Mouse (Mus musculus): Measurements from ENCODE around the gene Eva1c. TPM values are rescaled to one million over a fixed set of nuclear protein-coding genes. Genes with fewer than 3 reads are reported as not detected.

Gene Eva1c
- polyA plus RNA-seq, 1 experiment from 2014 or later: 0.25 TPM

GRCm38 (mm10) chr16:90845591-90845990 lies 19.1 kb downstream of the Eva1c start:
- Histone ChIP-seq H3K27ac (ENCODE audit: low read depth, low read length) (no peak overlapping the region), H3K9ac (ENCODE audit: low read depth, low read length) (no peak overlapping the region), H3K4me3 (ENCODE audit: low read depth, low read length) (no peak overlapping the region), H3K36me3 (ENCODE audit: control insufficient read depth, insufficient read depth, low read length) (no peaks in the 10 kb centered on the region), H3K27me3 (replicated peaks; ENCODE audit: control insufficient read depth, insufficient read depth, low read length) (peaks cover 7% of the 10 kb centered on the region; the same call in 1 of the 2 replicates), H3K4me1 (replicated peaks; ENCODE audit: control insufficient read depth, insufficient read depth, low read length) (no peaks in the 10 kb centered on the region), H3K9me3 (ENCODE audit: control insufficient read depth, low read length) (no peaks in the 10 kb centered on the region), H3K4me2 (no peak overlapping the region)
- no peak for DNase-seq (ENCODE audit: low spot score)
- no peak for ATAC-seq (replicated peaks; ENCODE audit: low FRiP score)
- 83% methylated on average over 13 of the region's 13 CpGs for WGBS

DNA sequence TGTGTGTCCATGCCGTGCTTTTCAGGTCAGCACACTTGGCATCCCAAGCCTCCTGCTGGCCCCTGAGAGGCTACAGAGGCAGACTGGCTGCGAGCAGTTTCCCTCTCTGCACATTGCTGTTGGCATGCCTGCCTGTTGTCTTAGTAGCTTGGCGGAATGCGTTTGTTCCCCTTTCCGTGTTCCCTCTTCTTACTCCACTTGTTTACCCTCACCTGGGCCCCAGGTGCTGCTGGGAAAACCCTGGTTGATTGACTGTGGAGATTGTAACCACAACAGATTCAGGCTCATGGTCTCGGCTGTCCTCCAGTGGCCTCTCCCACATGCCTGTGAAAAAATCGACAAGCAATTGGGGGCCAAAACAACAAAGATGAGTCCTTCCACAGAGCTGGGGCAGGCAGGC lies 22.2 kb downstream of the Eva1c start:
- no peaks in the 10 kb centered on the region for H3K4me1 ChIP-seq (replicated peaks; ENCODE audit: control insufficient read depth, insufficient read depth, low read length)
- no peak overlapping the region for H3K4me3 ChIP-seq (ENCODE audit: low read depth, low read length)
- no peak overlapping the region for H3K27ac ChIP-seq (ENCODE audit: low read depth, low read length)
- ATAC-seq (replicated peaks; ENCODE audit: low FRiP score) (no peak), DNase-seq (ENCODE audit: low spot score) (no peak)
- no peak overlapping the region for H3K4me2 ChIP-seq
- 78% methylated on average over 7 of the region's 7 CpGs for WGBS
- H3K27me3 ChIP-seq (replicated peaks; ENCODE audit: control insufficient read depth, insufficient read depth, low read length): 0 out of 2 replicates have a peak, but pooled peaks cover 3% of the 10 kb centered on the region
- no peaks in the 10 kb centered on the region for H3K36me3 ChIP-seq (ENCODE audit: control insufficient read depth, insufficient read depth, low read length)
- H3K9me3 ChIP-seq (ENCODE audit: control insufficient read depth, low read length): no peaks in the 10 kb centered on the region
- H3K9ac ChIP-seq (ENCODE audit: low read depth, low read length): no peak overlapping the region

- H3K9ac ChIP-seq (ENCODE audit: low read depth, low read length): no peak overlapping the region
- no peaks in the 10 kb centered on the region for H3K9me3 ChIP-seq (ENCODE audit: control insufficient read depth, low read length)
- DNase-seq (ENCODE audit: low spot score) (no peak), ATAC-seq (replicated peaks; ENCODE audit: low FRiP score) (no peak)
- H3K36me3 ChIP-seq (ENCODE audit: control insufficient read depth, insufficient read depth, low read length): no peaks in the 10 kb centered on the region
- H3K4me1 ChIP-seq (replicated peaks; ENCODE audit: control insufficient read depth, insufficient read depth, low read length): no peaks in the 10 kb centered on the region
- H3K27ac ChIP-seq (ENCODE audit: low read depth, low read length): no peak overlapping the region
- H3K4me2 ChIP-seq: no peak overlapping the region
- 41% methylated on average over 12 of the region's 12 CpGs for WGBS
- H3K4me3 ChIP-seq (ENCODE audit: low read depth, low read length): no peak overlapping the region
- 0 out of 2 replicates have a peak, but pooled peaks cover 5% of the 10 kb centered on the region for H3K27me3 ChIP-seq (replicated peaks; ENCODE audit: control insufficient read depth, insufficient read depth, low read length)
These were observed 22.7 kb downstream of the Eva1c start for GRCm38 (mm10) chr16:90849262-90849661.

- Histone ChIP-seq H3K36me3 (ENCODE audit: control insufficient read depth, insufficient read depth, low read length) (no peaks in the 10 kb centered on the region), H3K9me3 (ENCODE audit: control insufficient read depth, low read length) (no peaks in the 10 kb centered on the region), H3K4me3 (ENCODE audit: low read depth, low read length) (no peak overlapping the region), H3K27ac (ENCODE audit: low read depth, low read length) (no peak overlapping the region), H3K9ac (ENCODE audit: low read depth, low read length) (no peak overlapping the region), H3K4me1 (replicated peaks; ENCODE audit: control insufficient read depth, insufficient read depth, low read length) (no peaks in the 10 kb centered on the region), H3K27me3 (replicated peaks; ENCODE audit: control insufficient read depth, insufficient read depth, low read length) (peaks cover 5% of the 10 kb centered on the region; the same call in 1 of the 2 replicates), H3K4me2 (no peak overlapping the region)
- DNase-seq (ENCODE audit: low spot score): no peak
- WGBS: 76% methylated on average over 7 of the region's 7 CpGs
- no peak for ATAC-seq (replicated peaks; ENCODE audit: low FRiP score)
These were observed 24.4 kb downstream of the Eva1c start for GRCm38 (mm10) chr16:90850881-90851280.

DNA sequence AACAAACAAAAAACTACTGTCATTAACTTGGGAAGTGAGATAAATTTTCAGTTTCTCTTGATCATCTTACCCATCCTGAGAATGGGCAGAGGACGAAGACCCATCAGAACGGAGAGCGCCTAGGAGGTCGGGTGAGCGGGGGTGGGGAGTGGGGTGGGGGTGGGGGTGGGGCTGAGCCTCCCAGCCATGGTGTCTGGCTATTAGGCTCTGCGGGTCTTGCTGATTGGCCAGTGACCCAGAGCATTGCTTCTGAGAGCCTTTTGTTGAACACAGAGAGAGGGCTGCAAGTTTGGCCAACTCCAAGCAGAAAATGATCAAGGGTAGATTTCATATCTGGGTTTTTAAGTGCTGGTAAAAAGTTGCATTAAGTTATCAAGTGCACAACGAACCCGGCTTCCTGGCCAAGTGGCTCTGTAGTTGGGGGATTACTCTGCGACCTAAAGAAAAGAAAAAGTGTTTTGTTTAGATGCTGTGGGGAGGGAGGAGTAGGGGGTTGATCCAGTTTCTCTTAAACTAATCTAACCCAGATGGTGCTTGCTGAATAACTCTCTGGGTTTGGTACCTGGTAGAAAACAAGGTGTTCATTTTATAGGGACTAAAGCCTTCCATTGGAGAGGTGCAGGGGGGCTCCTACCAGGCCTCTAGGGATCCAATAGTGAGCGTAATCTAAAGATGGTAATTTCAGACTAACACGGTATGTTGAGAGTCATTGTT lies 25.3 kb downstream of the Eva1c start:
- Histone ChIP-seq H3K27ac (ENCODE audit: low read depth, low read length) (no peak overlapping the region), H3K4me3 (ENCODE audit: low read depth, low read length) (no peak overlapping the region), H3K4me2 (no peak overlapping the region), H3K9me3 (ENCODE audit: control insufficient read depth, low read length) (no peaks in the 10 kb centered on the region), H3K36me3 (ENCODE audit: control insufficient read depth, insufficient read depth, low read length) (no peaks in the 10 kb centered on the region), H3K4me1 (replicated peaks; ENCODE audit: control insufficient read depth, insufficient read depth, low read length) (no peaks in the 10 kb centered on the region), H3K9ac (ENCODE audit: low read depth, low read length) (no peak overlapping the region), H3K27me3 (replicated peaks; ENCODE audit: control insufficient read depth, insufficient read depth, low read length) (peaks cover 5% of the 10 kb centered on the region; the same call in 1 of the 2 replicates)
- WGBS: 69% methylated on average over 11 of the region's 11 CpGs
- ATAC-seq (replicated peaks; ENCODE audit: low FRiP score) (no peak), DNase-seq (ENCODE audit: low spot score) (no peak)

- WGBS: 70% methylated on average over 6 of the region's 6 CpGs
- no peaks in the 10 kb centered on the region for H3K36me3 ChIP-seq (ENCODE audit: control insufficient read depth, insufficient read depth, low read length)
- no peaks in the 10 kb centered on the region for H3K9me3 ChIP-seq (ENCODE audit: control insufficient read depth, low read length)
- no peak for ATAC-seq (replicated peaks; ENCODE audit: low FRiP score)
- no peaks in the 10 kb centered on the region for H3K4me1 ChIP-seq (replicated peaks; ENCODE audit: control insufficient read depth, insufficient read depth, low read length)
- H3K27me3 ChIP-seq (replicated peaks; ENCODE audit: control insufficient read depth, insufficient read depth, low read length): peaks cover 5% of the 10 kb centered on the region; the same call in 1 of the 2 replicates
- no peak overlapping the region for H3K4me2 ChIP-seq
- H3K4me3 ChIP-seq (ENCODE audit: low read depth, low read length): no peak overlapping the region
- DNase-seq (ENCODE audit: low spot score): no peak
- H3K9ac ChIP-seq (ENCODE audit: low read depth, low read length): no peak overlapping the region
- no peak overlapping the region for H3K27ac ChIP-seq (ENCODE audit: low read depth, low read length)
These were observed 30.2 kb downstream of the Eva1c start for GRCm38 (mm10) chr16:90856552-90857200.

- Histone ChIP-seq H3K36me3 (ENCODE audit: control insufficient read depth, insufficient read depth, low read length) (no peaks in the 10 kb centered on the region), H3K4me3 (ENCODE audit: low read depth, low read length) (no peak overlapping the region), H3K27me3 (replicated peaks; ENCODE audit: control insufficient read depth, insufficient read depth, low read length) (peaks cover 3% of the 10 kb centered on the region; the same call in 1 of the 2 replicates), H3K4me2 (no peak overlapping the region), H3K27ac (ENCODE audit: low read depth, low read length) (no peak overlapping the region), H3K4me1 (replicated peaks; ENCODE audit: control insufficient read depth, insufficient read depth, low read length) (no peaks in the 10 kb centered on the region), H3K9ac (ENCODE audit: low read depth, low read length) (no peak overlapping the region), H3K9me3 (ENCODE audit: control insufficient read depth, low read length) (no peaks in the 10 kb centered on the region)
- 73% methylated on average over 4 of the region's 4 CpGs for WGBS
- DNase-seq (ENCODE audit: low spot score): no peak
- no peak for ATAC-seq (replicated peaks; ENCODE audit: low FRiP score)
These were observed 31.7 kb downstream of the Eva1c start for GRCm38 (mm10) chr16:90858206-90858605.

DNA sequence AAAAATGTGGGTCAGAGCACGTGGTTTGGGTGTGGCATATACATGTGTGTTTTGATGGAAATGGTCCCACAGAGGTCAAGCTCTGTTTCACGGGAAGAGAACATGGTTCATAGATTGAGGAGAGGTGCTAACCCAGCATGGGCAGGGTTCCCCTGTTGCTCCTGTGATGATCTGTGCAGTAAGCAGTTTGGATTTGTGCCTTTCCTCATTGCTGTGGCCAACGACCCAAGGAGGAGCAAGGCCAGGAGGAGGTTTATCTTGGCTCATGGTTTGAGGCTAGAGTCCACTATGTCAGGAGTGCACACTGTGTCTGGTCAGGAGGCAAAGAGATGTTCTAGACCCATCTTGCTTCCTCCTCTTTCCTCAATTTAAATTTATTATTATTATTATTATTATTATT lies 36.5 kb downstream of the Eva1c start:
- no peaks in the 10 kb centered on the region for H3K4me1 ChIP-seq (replicated peaks; ENCODE audit: control insufficient read depth, insufficient read depth, low read length)
- H3K9me3 ChIP-seq (ENCODE audit: control insufficient read depth, low read length): no peaks in the 10 kb centered on the region
- H3K27me3 ChIP-seq (replicated peaks; ENCODE audit: control insufficient read depth, insufficient read depth, low read length): no peaks in the 10 kb centered on the region; the same call in 1 of the 2 replicates
- H3K9ac ChIP-seq (ENCODE audit: low read depth, low read length): no peak overlapping the region
- ATAC-seq (replicated peaks; ENCODE audit: low FRiP score): no peak
- whole genome bisulfite sequencing: 61% methylated on average over 3 of the region's 3 CpGs
- H3K27ac ChIP-seq (ENCODE audit: low read depth, low read length): no peak overlapping the region
- no peak for DNase-seq (ENCODE audit: low spot score)
- no peak overlapping the region for H3K4me3 ChIP-seq (ENCODE audit: low read depth, low read length)
- no peaks in the 10 kb centered on the region for H3K36me3 ChIP-seq (ENCODE audit: control insufficient read depth, insufficient read depth, low read length)
- no peak overlapping the region for H3K4me2 ChIP-seq

Data from liver, embryonic 11.5 days (tissue).